Mouse (Mus musculus): ENCODE results near the gene Fbxl19. TPM values are rescaled to one million over a fixed set of nuclear protein-coding genes. Genes with fewer than 3 reads are reported as not detected.

Gene Fbxl19
- 12.8 and 14.5 TPM in 2 replicates for total RNA-seq (2021)
- long read RNA-seq, experiment 1, partial matches to known transcripts: 3 of 7 reads
- long read RNA-seq, experiment 1, other reads (novel, unspliced or antisense): 4 of 7 reads
- long read RNA-seq, experiment 2, partial matches to known transcripts: 0 of 2 reads
- long read RNA-seq, experiment 2, other reads (novel, unspliced or antisense): 2 of 2 reads

GRCm38 (mm10) chr7:127744366-127745045, at the start of gene Fbxl19:
Gene Fbxl19, plus strand, starts transcription at chr7:127744543.
- peak; percentile 86 for DNase-seq

DNA sequence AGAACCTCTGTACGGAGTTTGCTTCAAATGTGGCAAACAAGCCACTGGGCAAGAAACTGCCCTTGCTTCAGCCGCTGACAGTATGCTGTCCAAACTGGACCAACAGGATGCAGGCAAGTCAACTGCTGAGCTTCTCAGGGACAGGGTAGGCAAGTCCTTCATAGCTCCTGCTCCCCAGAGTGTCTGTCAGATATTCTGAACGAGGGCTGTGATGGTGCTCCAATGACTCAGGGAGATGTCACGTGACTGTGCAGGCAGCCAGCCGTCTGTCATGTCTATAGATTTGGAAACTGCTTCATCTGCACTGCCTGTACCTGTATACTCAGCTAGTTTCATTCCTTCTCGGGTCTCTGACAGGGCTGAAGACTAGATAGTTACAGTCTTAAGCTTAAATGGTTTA, 45.4 kb upstream of the Fbxl19 start:
- DNase-seq: peak; percentile 62

DNA sequence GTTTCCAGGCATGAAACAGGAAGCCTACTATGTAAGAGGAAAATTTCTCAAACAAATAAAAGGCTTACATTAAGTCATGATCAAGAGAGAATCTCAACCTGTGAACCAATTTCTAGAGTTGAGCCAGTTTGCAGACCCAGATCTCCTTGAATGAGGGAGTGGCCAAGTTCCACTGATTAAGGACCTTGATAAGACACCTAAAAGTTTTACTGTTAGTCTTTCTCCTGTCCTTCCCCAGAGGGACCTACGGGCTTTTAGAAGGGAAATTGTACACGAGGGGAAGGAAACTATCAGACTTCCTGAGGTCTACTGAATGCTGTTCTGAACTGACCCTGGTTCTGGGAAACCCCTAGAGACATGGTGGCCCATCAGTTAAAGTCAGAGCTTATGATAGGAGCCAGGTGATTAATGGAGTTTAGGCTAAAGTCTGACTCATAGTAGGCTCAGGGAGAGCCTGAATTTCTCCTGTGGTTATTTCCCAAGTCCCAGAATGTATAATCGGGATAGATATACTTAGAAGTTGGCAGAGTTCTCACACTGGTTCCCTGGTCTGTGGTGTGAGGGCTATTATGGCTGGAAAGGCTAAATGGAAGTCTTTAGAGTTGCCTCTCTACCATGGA, 43.5 kb upstream of the Fbxl19 start:
- DNase-seq: no peak

GRCm38 (mm10) chr7:127703561-127704178, 40.7 kb upstream of the Fbxl19 start:
- DNase-seq: no peak

GRCm38 (mm10) chr7:127704598-127704997, 39.7 kb upstream of the Fbxl19 start:
- DNase-seq: no peak

DNA sequence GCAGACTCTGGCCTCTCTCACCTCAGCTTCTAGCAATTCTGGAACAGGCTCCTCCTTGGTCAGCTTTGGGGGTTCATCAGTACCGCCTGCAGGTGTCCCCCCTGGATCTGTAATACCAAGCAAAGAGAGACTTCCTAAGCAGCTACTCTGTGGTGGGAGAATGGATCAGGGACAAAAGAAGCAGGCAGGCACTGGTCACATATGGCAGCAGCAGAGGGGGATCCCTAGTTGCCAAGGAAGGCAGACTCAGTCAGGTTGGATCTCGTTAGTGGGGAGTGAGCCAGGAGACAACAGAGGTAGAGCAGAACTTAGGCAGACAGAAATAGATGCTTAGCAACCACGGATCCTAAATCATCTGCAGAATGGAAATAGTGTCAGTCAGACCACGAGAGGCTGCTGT, 38.6 kb upstream of the Fbxl19 start:
- DNase-seq: no peak

DNA sequence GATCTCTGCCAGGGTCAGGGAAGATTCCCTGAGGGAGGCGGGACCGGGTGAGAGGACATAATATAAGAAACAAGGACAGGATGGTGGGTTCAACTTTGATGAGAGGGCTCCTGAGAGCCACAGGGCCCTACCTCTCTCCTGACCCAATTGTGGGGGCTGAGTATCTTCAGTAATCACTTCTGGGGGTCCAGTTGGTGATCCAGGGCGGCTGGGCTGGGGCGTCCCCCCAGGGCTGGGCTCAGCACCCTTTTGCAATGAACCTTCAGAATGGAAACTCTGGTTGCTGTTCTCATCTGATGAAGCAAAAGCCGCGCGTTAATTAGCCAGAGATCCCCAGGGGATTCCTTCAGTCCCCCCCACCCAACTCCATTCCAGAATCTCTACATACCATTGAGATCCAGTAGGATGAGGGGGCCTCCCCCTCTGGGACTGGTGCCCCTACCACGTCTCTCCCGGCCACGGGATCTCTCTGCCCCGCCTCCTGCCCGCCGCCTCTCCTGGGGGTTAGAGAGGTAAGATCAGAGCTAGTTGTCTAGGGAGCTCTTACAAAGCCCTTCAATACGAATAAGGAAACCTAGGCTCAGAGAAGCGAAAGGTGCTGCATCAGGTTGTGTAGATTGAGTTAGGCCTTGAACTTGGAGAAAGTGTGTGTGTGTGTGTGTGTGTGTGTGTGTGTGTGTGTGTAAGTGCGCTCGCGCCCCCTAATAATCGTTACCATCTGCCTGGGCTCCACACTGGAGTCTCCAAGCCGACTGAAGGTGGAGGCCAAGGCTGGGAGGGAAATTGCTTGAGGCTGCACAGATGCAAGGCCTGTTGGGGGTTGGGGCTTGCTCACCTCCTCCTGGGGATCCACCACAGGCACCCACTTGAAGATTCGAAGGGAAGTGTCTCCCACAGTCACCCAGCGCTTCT, 37.0 kb upstream of the Fbxl19 start:
- peak; percentile 40 for DNase-seq

DNA sequence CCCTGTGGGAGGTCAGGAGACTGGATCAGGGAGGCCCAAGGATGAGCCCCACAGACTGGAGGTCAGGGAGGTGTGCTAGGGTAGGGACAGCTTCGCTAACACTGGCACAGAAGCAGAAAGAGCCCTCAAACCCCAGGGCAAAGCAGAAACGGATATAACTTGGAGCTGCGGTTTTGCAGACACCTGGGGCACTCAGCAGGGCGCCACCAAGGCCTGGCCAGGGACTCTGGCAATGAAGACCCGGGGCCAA, 36.5 kb upstream of the Fbxl19 start:
- no peak for DNase-seq

DNA sequence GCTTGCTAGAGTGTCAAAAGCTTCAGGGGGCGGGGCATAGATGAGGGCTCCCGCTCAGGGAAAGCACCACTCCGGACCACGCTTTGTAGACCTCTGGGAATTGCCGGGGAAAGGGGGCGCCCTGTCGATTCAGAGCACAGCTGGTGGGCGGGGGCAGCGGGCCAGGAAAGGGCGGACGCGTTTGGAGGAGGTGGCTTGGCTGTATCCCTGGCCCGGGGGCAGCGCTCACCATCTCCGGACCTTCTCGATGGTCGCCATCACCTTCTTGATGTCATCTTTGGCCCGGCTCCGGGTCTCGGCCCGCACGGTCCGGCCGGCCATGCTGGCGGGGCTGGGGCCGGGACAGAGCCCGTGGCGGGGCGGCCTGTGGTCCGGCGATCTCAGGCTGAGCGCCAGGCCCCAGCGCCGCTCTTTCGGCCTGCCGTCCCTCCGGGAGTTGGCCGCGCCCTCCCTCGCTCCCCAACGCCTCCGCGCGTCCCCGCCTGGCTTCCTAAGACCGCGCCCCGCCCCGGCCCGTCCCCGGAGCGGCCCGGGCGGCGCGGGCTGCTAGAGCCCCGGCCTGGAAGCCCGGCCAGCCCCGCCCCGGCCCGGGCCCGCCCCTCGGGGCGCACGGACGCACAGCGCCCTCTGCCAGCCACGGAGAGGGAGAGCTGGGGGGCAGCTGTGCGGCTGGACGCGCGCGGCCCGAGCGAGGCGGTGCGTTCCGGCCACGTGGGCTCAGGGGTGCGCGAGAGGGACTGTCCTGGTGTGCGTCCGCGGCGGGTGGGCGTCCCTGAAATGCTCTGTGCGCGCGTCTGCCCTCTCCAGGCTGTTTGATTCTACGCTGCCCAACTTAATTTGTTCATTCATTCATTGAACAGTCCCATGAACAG, 35.9 kb upstream of the Fbxl19 start, which contains the start of gene Bcl7c:
TSS of gene Bcl7c (minus strand) at position 727 of the 872 bp plus-strand sequence.
- peak; percentile 96 for DNase-seq

DNA sequence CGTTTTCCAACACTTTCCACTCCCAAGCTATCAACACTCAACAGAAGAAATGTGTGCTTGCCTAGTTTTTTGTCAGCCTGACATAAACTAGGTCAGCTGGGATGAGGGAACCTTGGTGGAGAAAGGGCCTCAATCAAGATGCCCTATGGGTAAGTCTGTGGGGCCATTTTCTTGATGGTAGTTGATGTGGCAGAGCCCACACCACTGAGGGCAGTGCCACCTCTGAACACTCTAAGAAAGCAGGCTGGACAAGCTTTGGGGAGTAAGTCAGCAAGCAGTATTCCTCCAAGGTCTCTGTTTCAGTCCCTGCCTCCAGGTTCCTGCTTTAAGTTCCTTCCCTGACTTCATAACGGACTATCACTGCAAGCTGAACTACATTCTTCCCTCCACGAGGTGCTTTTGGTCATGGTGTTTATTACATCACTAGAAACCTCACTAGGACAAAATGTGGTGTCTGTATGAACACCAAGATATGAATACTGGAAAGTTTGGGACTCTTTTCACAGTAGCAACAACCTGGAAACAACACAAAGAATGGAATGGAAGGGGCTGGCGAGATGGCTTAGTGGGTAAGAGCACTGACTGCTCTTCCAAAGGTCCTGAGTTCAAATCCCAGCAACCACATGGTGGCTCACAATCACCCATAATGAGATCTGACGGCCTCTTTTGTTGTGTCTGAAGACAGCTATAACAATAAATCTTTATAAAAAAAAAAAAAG, 34.9 kb upstream of the Fbxl19 start:
- DNase-seq: no peak

DNA sequence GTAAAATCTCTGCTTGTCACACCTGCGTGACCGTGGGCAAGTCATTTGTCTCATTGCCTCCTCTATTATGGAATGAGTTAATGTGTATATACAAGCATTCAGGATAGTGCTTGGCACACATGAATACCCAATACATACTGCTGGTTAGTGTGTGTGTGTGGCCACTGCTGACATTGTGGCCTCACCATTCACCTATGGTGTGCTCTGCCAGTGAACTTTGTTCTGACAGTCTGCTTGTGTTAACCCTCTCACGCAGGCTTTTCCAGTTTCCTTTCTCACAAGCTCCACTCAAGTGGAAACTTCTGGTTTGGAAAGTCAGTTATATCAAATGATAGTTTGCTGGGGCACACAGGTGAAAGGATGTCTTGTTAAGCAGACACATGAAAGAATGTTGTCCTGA, 33.3 kb upstream of the Fbxl19 start:
- no peak for DNase-seq

- no peak for DNase-seq
Observed at GRCm38 (mm10) chr7:127711456-127711855, 32.9 kb upstream of the Fbxl19 start.

DNA sequence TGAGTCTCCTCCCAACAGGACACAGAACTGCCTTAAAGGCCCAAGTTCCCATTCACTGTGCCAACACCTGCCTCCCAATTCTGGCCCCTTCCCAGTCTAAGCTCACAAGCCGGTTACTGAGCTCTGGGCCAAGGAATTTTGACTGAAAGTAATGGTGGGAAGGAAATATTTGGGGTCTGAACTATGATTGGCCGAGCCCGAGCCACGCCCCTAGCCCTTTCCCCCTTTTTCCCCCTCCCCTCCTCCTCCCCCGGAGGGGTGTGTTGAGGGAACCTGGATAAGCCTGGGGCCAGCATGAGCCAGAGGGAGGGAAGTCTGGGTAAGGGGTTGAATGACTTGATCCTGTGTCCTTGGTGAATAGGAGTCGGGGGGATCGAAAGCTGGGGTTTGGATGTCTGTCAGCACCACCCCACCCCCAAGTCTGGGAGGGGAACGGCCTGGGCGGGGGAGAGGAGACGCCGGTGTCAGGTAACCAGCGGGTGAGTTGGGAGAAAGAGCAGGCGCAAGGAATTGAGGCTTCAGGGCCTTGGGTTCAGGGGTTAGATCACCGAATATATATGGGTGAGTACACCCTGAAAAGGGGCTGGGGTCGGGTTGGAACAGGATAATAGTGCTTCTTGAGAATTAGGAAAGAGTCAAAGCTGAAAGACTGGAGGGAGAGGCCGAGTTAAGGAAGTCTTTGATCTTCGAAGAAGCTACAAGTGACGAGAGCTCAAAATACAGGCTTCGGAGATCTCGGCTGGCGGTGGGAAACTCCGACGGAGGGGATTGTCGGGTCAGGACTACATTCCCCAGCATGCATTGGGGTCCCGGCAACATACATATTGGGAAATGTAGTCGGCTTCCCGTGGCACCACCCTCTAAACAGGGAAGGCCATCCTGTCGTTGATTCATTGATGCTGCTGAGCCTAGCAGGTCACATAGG, 31.6 kb upstream of the Fbxl19 start, which contains the start of gene Ctf1:
TSS of gene Ctf1 (plus strand) at position 276 of the 925 bp plus-strand sequence.
- DNase-seq: peak; percentile 89

GRCm38 (mm10) chr7:127714816-127715215, 29.5 kb upstream of the Fbxl19 start:
- DNase-seq: no peak

DNA sequence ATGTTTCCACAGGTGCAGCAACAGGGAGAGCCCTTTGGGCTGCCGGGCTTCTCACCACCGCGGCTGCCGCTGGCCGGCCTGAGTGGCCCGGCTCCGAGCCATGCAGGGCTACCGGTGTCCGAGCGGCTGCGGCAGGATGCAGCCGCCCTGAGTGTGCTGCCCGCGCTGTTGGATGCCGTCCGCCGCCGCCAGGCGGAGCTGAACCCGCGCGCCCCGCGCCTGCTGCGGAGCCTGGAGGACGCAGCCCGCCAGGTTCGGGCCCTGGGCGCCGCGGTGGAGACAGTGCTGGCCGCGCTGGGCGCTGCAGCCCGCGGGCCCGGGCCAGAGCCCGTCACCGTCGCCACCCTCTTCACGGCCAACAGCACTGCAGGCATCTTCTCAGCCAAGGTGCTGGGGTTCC, 27.4 kb upstream of the Fbxl19 start:
- peak; percentile 84 for DNase-seq

- DNase-seq: no peak
Observed at GRCm38 (mm10) chr7:127718339-127718738, 26.0 kb upstream of the Fbxl19 start.

DNA sequence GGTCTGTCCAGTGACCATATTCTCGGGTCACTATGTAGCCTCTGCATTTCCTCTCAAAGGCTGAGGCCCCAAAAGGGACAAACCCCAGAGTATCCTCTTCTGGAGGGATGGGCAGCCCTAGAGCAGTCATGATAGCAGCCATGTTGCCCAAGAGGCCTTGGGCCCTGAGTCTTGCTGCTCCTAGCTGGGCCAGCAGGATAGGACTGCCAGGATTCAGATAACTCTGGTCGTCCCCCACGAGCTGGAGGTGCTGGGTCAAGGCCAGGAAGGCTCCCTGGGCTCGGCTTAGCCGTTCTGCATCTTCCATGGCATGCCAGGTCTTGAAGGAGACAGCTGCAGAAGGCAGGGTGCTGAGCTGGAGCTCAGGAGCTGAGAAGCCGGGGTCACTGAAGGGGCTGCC, 25.1 kb upstream of the Fbxl19 start:
- peak; percentile 37 for DNase-seq

DNA sequence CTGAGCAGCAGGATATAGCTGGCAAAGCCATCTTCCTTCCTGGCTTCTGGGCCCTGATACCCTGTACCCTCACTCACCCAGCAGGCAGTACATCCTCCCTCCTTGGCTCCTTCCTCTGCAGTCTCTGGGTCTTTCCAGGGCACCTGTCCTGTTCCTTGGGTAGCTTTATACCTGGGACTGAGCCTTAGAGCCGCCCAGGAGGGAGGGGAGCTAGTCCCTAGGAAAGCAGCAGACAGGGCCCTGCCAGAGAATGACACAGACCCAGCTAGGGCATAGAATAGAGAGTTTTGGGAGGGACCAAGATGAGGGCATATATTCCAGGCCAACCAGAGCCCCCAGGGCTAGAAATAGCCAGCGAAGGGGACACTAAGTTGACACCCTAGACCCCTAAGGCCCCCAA, 18.9 kb upstream of the Fbxl19 start:
- no peak for DNase-seq

- DNase-seq: no peak
Observed at GRCm38 (mm10) chr7:127725924-127726323, 18.4 kb upstream of the Fbxl19 start.
